Comparison of ENCODE assay signal across 24 mouse cellular contexts in genomic region chr2:151758806-151759353, GRCm38 (mm10). TPM values are rescaled to one million over a fixed set of nuclear protein-coding genes. Genes with fewer than 3 reads are reported as not detected.
DNase-seq lines count a peak whose midpoint lies in the region; ATAC-seq lines count a peak whose summit lies in the region.
"Had no signal": no experiment of that assay in that cellular context is flagged by ENCODE, and none has a peak within 500 bp of the region (broad histone marks: within the 10 kb centered on the region; RNA-seq: fewer than 3 reads in every experiment).

No protein-coding gene starts in this region.

- no peaks in the 10 kb centered on the region for H3K27me3 ChIP-seq in lung, embryonic 16.5 days (ENCODE audit: control insufficient read depth, insufficient read depth, low read depth, low read length)
- H3K27me3 ChIP-seq in limb, embryonic 11.5 days (ENCODE audit: control insufficient read depth, insufficient read depth, low read length), result no peaks in the 10 kb centered on the region
- no peaks in the 10 kb centered on the region for H3K27me3 ChIP-seq in kidney, embryonic 16.5 days (ENCODE audit: insufficient read depth, low read length)
- H3K27me3 ChIP-seq: embryonic facial prominence, embryonic 12.5 days; embryonic facial prominence, embryonic 15.5 days; hindbrain, embryonic 12.5 days; hindbrain, embryonic 15.5 days had no signal

- no peaks in the 10 kb centered on the region for H3K9me3 ChIP-seq in lung, embryonic 16.5 days (ENCODE audit: control insufficient read depth, low read length)
- no peaks in the 10 kb centered on the region for H3K9me3 ChIP-seq in limb, embryonic 11.5 days (ENCODE audit: control insufficient read depth, low read length)
- no peaks in the 10 kb centered on the region for H3K9me3 ChIP-seq in kidney, embryonic 16.5 days (ENCODE audit: low read length)
- H3K9me3 ChIP-seq: embryonic facial prominence, embryonic 12.5 days; embryonic facial prominence, embryonic 15.5 days; G1E; hindbrain, embryonic 12.5 days; hindbrain, embryonic 15.5 days had no signal

- ATAC-seq in lung, embryonic 16.5 days (ENCODE audit: low read depth), result peak; percentile 70
- peak; percentile 63; the same call in 1 of the 2 replicates for ATAC-seq in limb, embryonic 11.5 days (ENCODE audit: insufficient number of reproducible peaks, low FRiP score, low TSS enrichment, low read depth)
- no peak for ATAC-seq in kidney, embryonic 16.5 days (ENCODE audit: low FRiP score, low TSS enrichment)
- ATAC-seq: forebrain, embryonic 14.5 days; forebrain, postnatal 0 days; Patski had no signal

- no peak overlapping the region for H3K9ac ChIP-seq in lung, embryonic 16.5 days (ENCODE audit: low read length)
- H3K9ac ChIP-seq in limb, embryonic 11.5 days (ENCODE audit: low read length), result no peak overlapping the region
- no peak overlapping the region for H3K9ac ChIP-seq in kidney, embryonic 16.5 days (replicated peaks; ENCODE audit: low read length)
- H3K9ac ChIP-seq: embryonic facial prominence, embryonic 12.5 days; embryonic facial prominence, embryonic 15.5 days; forebrain, postnatal 0 days; hindbrain, embryonic 12.5 days; hindbrain, embryonic 15.5 days had no signal

- no peaks in the 10 kb centered on the region for H3K36me3 ChIP-seq in lung, embryonic 16.5 days (ENCODE audit: control insufficient read depth, insufficient read depth, low read length)
- H3K36me3 ChIP-seq in limb, embryonic 11.5 days (ENCODE audit: control insufficient read depth, insufficient read depth, low read length), result no peaks in the 10 kb centered on the region
- no peaks in the 10 kb centered on the region for H3K36me3 ChIP-seq in kidney, embryonic 16.5 days (ENCODE audit: insufficient read depth, low read length)
- H3K36me3 ChIP-seq: embryonic facial prominence, embryonic 12.5 days; embryonic facial prominence, embryonic 15.5 days; G1E; hindbrain, embryonic 12.5 days; hindbrain, embryonic 15.5 days had no signal

- H3K4me2 ChIP-seq in lung, embryonic 16.5 days (ENCODE audit: low read depth, low read length), result no peak overlapping the region
- H3K4me2 ChIP-seq in limb, embryonic 11.5 days (ENCODE audit: low read depth, severe bottlenecking), result no peak overlapping the region
- H3K4me2 ChIP-seq in kidney, embryonic 16.5 days (replicated peaks; ENCODE audit: low read depth, low read length), result no peak overlapping the region
- H3K4me2 ChIP-seq: embryonic facial prominence, embryonic 12.5 days; embryonic facial prominence, embryonic 15.5 days; heart, embryonic 11.5 days; hindbrain, embryonic 12.5 days; hindbrain, embryonic 15.5 days had no signal

- WGBS in lung, embryonic 16.5 days, result 27% methylated on average over 1 of the region's 1 CpGs
- 15% methylated on average over 1 of the region's 1 CpGs for WGBS in limb, embryonic 11.5 days
- WGBS in kidney, embryonic 16.5 days, result 29% methylated on average over 1 of the region's 1 CpGs

- H3K4me1 ChIP-seq in lung, embryonic 16.5 days (replicated peaks; ENCODE audit: control insufficient read depth, insufficient read depth, low read length), result no peaks in the 10 kb centered on the region
- peaks cover 8% of the 10 kb centered on the region for H3K4me1 ChIP-seq in limb, embryonic 11.5 days (ENCODE audit: control insufficient read depth, insufficient read depth, low read length)
- H3K4me1 ChIP-seq in kidney, embryonic 16.5 days (ENCODE audit: insufficient read depth, low read length), result no peaks in the 10 kb centered on the region
- H3K4me1 ChIP-seq: embryonic facial prominence, embryonic 15.5 days; hindbrain, embryonic 15.5 days had no signal

- DNase-seq in embryo, embryonic 10.5 days (ENCODE audit: low spot score), result peak; percentile 33
- no peak for DNase-seq in embryo, embryonic 11 days
- no peak for DNase-seq in lung, postnatal 25 days (ENCODE audit: low spot score)
- DNase-seq in forelimb bud, embryonic 11.5 days (ENCODE audit: low read depth, low spot score), result peak; percentile 57
- peak; percentile 50 for DNase-seq in limb, embryonic 11.5 days (ENCODE audit: low spot score)
- DNase-seq: adrenal gland, postnatal 10 days; adrenal gland, postnatal 36 days; B cell, adult 2 months; cerebellum, adult 18-20 months; cerebellum, adult 9-10 months; cerebellum, postnatal 14 days; forebrain, postnatal 0 days; gastrocnemius, postnatal 25 days; heart, adult 2 months had no signal

- H3K4me3 ChIP-seq in lung, embryonic 16.5 days (ENCODE audit: low read length), result no peak overlapping the region
- no peak overlapping the region for H3K4me3 ChIP-seq in limb, embryonic 11.5 days (ENCODE audit: low read depth, low read length)
- H3K4me3 ChIP-seq in kidney, embryonic 16.5 days (ENCODE audit: low read length), result no peak overlapping the region
- H3K4me3 ChIP-seq: embryonic facial prominence, embryonic 12.5 days; embryonic facial prominence, embryonic 15.5 days; heart, adult 2 months; hindbrain, embryonic 12.5 days; hindbrain, embryonic 15.5 days had no signal

- H3K27ac ChIP-seq in lung, embryonic 16.5 days (ENCODE audit: low read length), result no peak overlapping the region
- H3K27ac ChIP-seq in limb, embryonic 11.5 days (replicated peaks; ENCODE audit: low read depth, low read length), result 0 out of 2 replicates have a peak overlapping the region, but pooled peaks have one; percentile 39
- H3K27ac ChIP-seq in kidney, embryonic 16.5 days (ENCODE audit: low read length), result no peak overlapping the region
- H3K27ac ChIP-seq: embryonic facial prominence, embryonic 12.5 days; embryonic facial prominence, embryonic 15.5 days; heart, adult 2 months; hindbrain, embryonic 12.5 days; hindbrain, embryonic 15.5 days had no signal

RNA-seq across cellular contexts. Expression of gene Psmf1, which starts 14.9 kb away (rescaled TPM):
- polyA plus RNA-seq in lung, embryonic 16.5 days (2015; fragmentation: Nextera tagmentation; extraction: Ambion mirVana), result 37.9 and 40.7 TPM in 2 replicates
- 52.8 and 54.1 TPM in 2 replicates for polyA plus RNA-seq in limb, embryonic 11.5 days (2014; fragmentation: Nextera tagmentation; extraction: Ambion mirVana)
- 49.3 and 50.2 TPM in 2 replicates for polyA plus RNA-seq in kidney, embryonic 16.5 days (2015; fragmentation: Nextera tagmentation; extraction: Ambion mirVana)

RNA-seq across cellular contexts. Expression of gene Tmem74b, which starts 57.1 kb away (rescaled TPM):
- 1.4 and 1.6 TPM in 2 replicates for polyA plus RNA-seq in lung, embryonic 16.5 days (2015; fragmentation: Nextera tagmentation; extraction: Ambion mirVana)
- 1.7 and 2.3 TPM in 2 replicates for polyA plus RNA-seq in limb, embryonic 11.5 days (2014; fragmentation: Nextera tagmentation; extraction: Ambion mirVana)
- 1.0 and 1.1 TPM in 2 replicates for polyA plus RNA-seq in kidney, embryonic 16.5 days (2015; fragmentation: Nextera tagmentation; extraction: Ambion mirVana)
- polyA plus RNA-seq: G1E had no signal

Comparison
In these comparisons a context has a peak if more than half of its experiments do, and no peak if none do; other contexts are left out.
1. DNase-seq: peak in embryo, embryonic 10.5 days (single experiment), forelimb bud, embryonic 11.5 days (single experiment) and limb, embryonic 11.5 days (single experiment); none in embryo, embryonic 11 days (single experiment) and lung, postnatal 25 days (single experiment).